Mouse (Mus musculus) embryo, embryonic 9.5 days (tissue): ENCODE measurements around the gene Marc1.

Experiments
- DNase-seq: peaks from one replicate; pipeline ENCODE4 v3.0.0-alpha.2; 2017; ENCODE audit errors: extremely low spot score

The Marc1 gene

GRCm38 (mm10) chr1:184762941-184763340 is 48.2 kb downstream of the Marc1 start:
- DNase-seq = no peak

- no peak for DNase-seq
Measured at GRCm38 (mm10) chr1:184761988-184762387, 49.1 kb downstream of the Marc1 start.

DNA sequence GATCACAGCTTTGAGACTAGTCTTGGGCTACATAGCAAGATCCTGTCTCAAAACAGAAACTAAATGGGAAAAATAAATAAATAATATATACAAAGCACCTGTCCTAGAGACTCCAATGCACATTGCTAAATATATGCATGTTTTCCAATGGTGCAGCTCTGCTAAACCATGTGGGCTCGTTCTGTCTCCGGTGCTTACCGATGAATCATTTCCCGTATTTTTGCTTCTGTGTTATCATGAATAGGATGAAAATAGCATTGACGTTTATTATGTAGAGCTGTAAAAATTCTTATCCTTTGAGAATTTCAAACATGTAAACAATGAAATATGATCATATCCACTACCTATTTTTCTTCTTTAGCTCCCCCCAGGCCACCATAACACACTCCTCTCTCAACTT is 58.4 kb downstream of the Marc1 start:
- no peak for DNase-seq

GRCm38 (mm10) chr1:184750114-184750664 is 60.9 kb downstream of the Marc1 start:
- DNase-seq = no peak

GRCm38 (mm10) chr1:184748692-184749152 is 62.4 kb downstream of the Marc1 start:
- DNase-seq = peak; percentile 9

- peak; percentile 54 for DNase-seq
Measured at GRCm38 (mm10) chr1:184737876-184738479, 73.1 kb downstream of the Marc1 start.

DNA sequence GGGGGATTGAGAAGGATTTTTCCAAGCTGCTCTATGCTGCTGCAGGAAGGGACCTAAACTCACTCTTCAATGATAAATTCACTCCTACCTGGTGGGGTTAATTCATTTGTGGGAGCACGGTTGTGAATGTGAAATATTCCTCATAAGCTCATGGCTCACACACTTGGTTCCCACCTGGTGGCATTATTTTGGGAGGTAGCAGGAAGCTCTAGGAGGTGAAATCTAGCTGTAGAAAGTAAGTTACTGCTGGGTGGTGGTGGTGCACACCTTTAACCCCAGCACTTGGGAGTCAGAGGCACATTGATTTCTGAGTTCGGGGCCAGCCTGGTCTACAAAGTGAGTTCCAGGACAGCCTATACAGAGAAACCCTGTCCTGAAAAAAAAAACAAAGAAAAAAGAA is 73.9 kb downstream of the Marc1 start:
- DNase-seq = no peak
